Mouse (Mus musculus) small intestine, adult 2 months (tissue): ENCODE data around the gene Rnaset2a. TPM values are rescaled to one million over a fixed set of nuclear protein-coding genes. Genes with fewer than 3 reads are reported as not detected.
"Not testable (repeated sequence)": the region's sequence is repeated elsewhere in the genome, so short reads cannot be mapped to it uniquely, and the experiment has no call there.

Source experiments
- H3K27ac ChIP-seq: fragments of 200-500 bp; 2 replicates; pipeline ENCODE4 v1.5.1; 2012; ENCODE audit warnings: low read depth, low read length, control low read depth, inconsistent platforms; ENCODE audit not compliant: insufficient read depth
- H3K27me3 ChIP-seq: fragments of 200-500 bp; 2 replicates; pipeline ENCODE4 v1.6.1; 2012; ENCODE audit warnings: mild to moderate bottlenecking, moderate library complexity, low read length, inconsistent platforms; ENCODE audit not compliant: control insufficient read depth, insufficient read depth
- H3K36me3 ChIP-seq: fragments of 200-500 bp; 2 replicates; pipeline ENCODE4 v1.6.1; 2012; ENCODE audit warnings: mild to moderate bottlenecking, low read length, control low read depth, inconsistent platforms; ENCODE audit not compliant: control insufficient read depth, insufficient read depth
- H3K4me1 ChIP-seq: fragments of 200-500 bp; 2 replicates; pipeline ENCODE4 v1.6.1; 2012; ENCODE audit warnings: low read length, inconsistent platforms, mixed read lengths; ENCODE audit not compliant: control insufficient read depth, insufficient read depth, insufficient read length
- H3K4me3 ChIP-seq: fragments of 200-500 bp; 2 replicates; pipeline ENCODE4 v1.5.1; 2012; ENCODE audit warnings: low read depth, mild to moderate bottlenecking, control low read depth, inconsistent platforms, low read length, moderate library complexity
- CTCF ChIP-seq: fragments of 200-500 bp; IDR thresholded peaks from 2 replicates; pipeline ENCODE4 v1.5.1; 2012; ENCODE audit warnings: low read depth, mild to moderate bottlenecking, control low read depth, inconsistent platforms, low read length, moderate library complexity, mixed read lengths; ENCODE audit not compliant: insufficient replicate concordance, insufficient read length; ENCODE audit errors: extremely low read depth
- POLR2A ChIP-seq: fragments of 200-500 bp; IDR thresholded peaks from 2 replicates; pipeline ENCODE4 v1.6.1; 2012; ENCODE audit warnings: low read depth, mild to moderate bottlenecking, control low read depth, inconsistent platforms, low read length, moderate library complexity
- WGBS: fragments of 180-500 bp; shearing (Covaris S2); methylation state at CpG from one replicate; pipeline ENCODE4 v1.1.7; 2018; 5-methylcytosine and 5-hydroxymethylcytosine counted together
- polyA plus RNA-seq: library from polyadenylated mRNA; depleted of rRNA; stranded (reverse); fragments of >200 nt; gene quantifications from 2 replicates; pipeline ENCODE4 v1.2.3, GENCODE M21; 2012; rRNA removed

Gene Rnaset2a
- 32.0 and 48.6 TPM in 2 replicates for polyA plus RNA-seq

- not testable (repeated sequence) for H3K4me1 ChIP-seq, H3K27me3 ChIP-seq, H3K36me3 ChIP-seq
- under 1% methylated on average over 57 of the region's 67 CpGs for WGBS
- Histone ChIP-seq H3K4me3 (peak within 1 kb of the TSS; percentile 82), H3K27ac (peak within 1 kb of the TSS; percentile 39)
Observed at GRCm38 (mm10) chr17:8147439-8148316, at the start of gene Rnaset2a, which contains the start of gene Gm49673. TSS of gene Rnaset2a (minus strand) at chr17:8148097. TSS of gene Gm49673 (minus strand) at chr17:8147788.

GRCm38 (mm10) chr17:8197652-8198051 lies 49.8 kb upstream of the Rnaset2a start:
- 77% methylated on average over 3 of the region's 3 CpGs for WGBS
- H3K27me3 ChIP-seq = no peaks in the 10 kb centered on the region
- TF ChIP-seq CTCF (no peak), POLR2A (no peak)
- no peak overlapping the region for H3K4me3 ChIP-seq
- no peak overlapping the region for H3K27ac ChIP-seq
- peaks cover 18% of the 10 kb centered on the region for H3K36me3 ChIP-seq
- no peaks in the 10 kb centered on the region for H3K4me1 ChIP-seq

- H3K4me1 ChIP-seq = no peaks in the 10 kb centered on the region
- peaks cover 28% of the 10 kb centered on the region for H3K36me3 ChIP-seq
- WGBS = 73% methylated on average over 8 of the region's 8 CpGs
- TF ChIP-seq CTCF = no peak
- no peak for TF ChIP-seq POLR2A
- peak overlapping the region; percentile 69 for H3K27ac ChIP-seq
- H3K4me3 ChIP-seq = no peak overlapping the region
- H3K27me3 ChIP-seq = no peaks in the 10 kb centered on the region
Observed at GRCm38 (mm10) chr17:8195685-8196376, 47.9 kb upstream of the Rnaset2a start.

GRCm38 (mm10) chr17:8193678-8194077 lies 45.8 kb upstream of the Rnaset2a start:
- 90% methylated on average over 8 of the region's 8 CpGs for WGBS
- Histone ChIP-seq H3K4me3 (no peak overlapping the region), H3K27ac (no peak overlapping the region), H3K27me3 (no peaks in the 10 kb centered on the region), H3K36me3 (peaks cover 46% of the 10 kb centered on the region), H3K4me1 (no peaks in the 10 kb centered on the region)
- TF ChIP-seq CTCF = no peak
- TF ChIP-seq POLR2A = no peak

GRCm38 (mm10) chr17:8184217-8184616 lies 36.3 kb upstream of the Rnaset2a start:
- WGBS = 74% methylated on average over 7 of the region's 7 CpGs
- H3K36me3 ChIP-seq = peaks cover 56% of the 10 kb centered on the region
- no peak for TF ChIP-seq CTCF
- no peak for TF ChIP-seq POLR2A
- no peak overlapping the region for H3K27ac ChIP-seq
- no peak overlapping the region for H3K4me3 ChIP-seq
- H3K27me3 ChIP-seq = no peaks in the 10 kb centered on the region
- no peaks in the 10 kb centered on the region for H3K4me1 ChIP-seq

GRCm38 (mm10) chr17:8183815-8184214 lies 35.9 kb upstream of the Rnaset2a start:
- Histone ChIP-seq H3K27ac (no peak overlapping the region), H3K4me1 (no peaks in the 10 kb centered on the region), H3K27me3 (no peaks in the 10 kb centered on the region), H3K36me3 (peaks cover 58% of the 10 kb centered on the region), H3K4me3 (no peak overlapping the region)
- WGBS = 85% methylated on average over 5 of the region's 5 CpGs
- no peak for TF ChIP-seq POLR2A
- TF ChIP-seq CTCF = no peak

GRCm38 (mm10) chr17:8177090-8177489 lies 29.2 kb upstream of the Rnaset2a start:
- Histone ChIP-seq H3K36me3 (peaks cover 54% of the 10 kb centered on the region), H3K27ac (no peak overlapping the region), H3K27me3 (no peaks in the 10 kb centered on the region), H3K4me1 (no peaks in the 10 kb centered on the region), H3K4me3 (no peak overlapping the region)
- no peak for TF ChIP-seq POLR2A
- WGBS = 95% methylated on average over 5 of the region's 5 CpGs
